Mouse (Mus musculus) lung, adult 2 months (tissue): ENCODE measurements around the gene Slc25a1.

Experiments
- CTCF ChIP-seq: fragments of 200-500 bp; IDR thresholded peaks from 2 replicates; pipeline ENCODE4 v1.5.1; 2011; ENCODE audit warnings: mild to moderate bottlenecking, low read length, control low read depth; ENCODE audit not compliant: insufficient read depth
- POLR2A ChIP-seq: fragments of 200-500 bp; IDR thresholded peaks from 2 replicates; pipeline ENCODE4 v1.6.1; 2011; ENCODE audit warnings: low read depth, mild to moderate bottlenecking, control low read depth, low read length, borderline replicate concordance; ENCODE audit errors: extremely low read depth

- no peak for TF ChIP-seq CTCF
- no peak for TF ChIP-seq POLR2A
Measured at GRCm38 (mm10) chr16:17936776-17937175, 8.8 kb upstream of the Slc25a1 start.
